Mouse (Mus musculus) right cerebral cortex, postnatal 25 days (tissue): ENCODE results near the gene Cfap300.

ENCODE experiments used
- DNase-seq: peaks from one replicate; pipeline ENCODE4 v3.0.0; 2022

The Cfap300 gene

DNA sequence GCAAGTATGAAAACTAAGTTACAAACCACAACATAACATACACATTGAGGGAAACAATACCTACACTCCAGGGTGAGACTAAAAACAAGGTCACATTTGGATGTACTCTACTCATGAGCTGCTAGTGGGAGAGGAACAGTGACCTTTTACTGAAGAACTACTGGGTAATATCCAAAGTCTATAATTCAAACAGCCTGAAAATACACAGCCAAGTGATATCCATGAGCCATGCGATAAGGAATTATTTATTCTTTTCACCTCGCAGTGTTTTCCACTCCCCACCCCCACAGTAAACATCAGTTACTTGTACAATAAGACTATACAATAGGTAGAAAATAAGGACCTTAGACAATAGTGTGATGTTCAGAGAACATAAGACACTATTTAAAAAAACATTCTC, 62.5 kb downstream of the Cfap300 start:
- no peak for DNase-seq

DNA sequence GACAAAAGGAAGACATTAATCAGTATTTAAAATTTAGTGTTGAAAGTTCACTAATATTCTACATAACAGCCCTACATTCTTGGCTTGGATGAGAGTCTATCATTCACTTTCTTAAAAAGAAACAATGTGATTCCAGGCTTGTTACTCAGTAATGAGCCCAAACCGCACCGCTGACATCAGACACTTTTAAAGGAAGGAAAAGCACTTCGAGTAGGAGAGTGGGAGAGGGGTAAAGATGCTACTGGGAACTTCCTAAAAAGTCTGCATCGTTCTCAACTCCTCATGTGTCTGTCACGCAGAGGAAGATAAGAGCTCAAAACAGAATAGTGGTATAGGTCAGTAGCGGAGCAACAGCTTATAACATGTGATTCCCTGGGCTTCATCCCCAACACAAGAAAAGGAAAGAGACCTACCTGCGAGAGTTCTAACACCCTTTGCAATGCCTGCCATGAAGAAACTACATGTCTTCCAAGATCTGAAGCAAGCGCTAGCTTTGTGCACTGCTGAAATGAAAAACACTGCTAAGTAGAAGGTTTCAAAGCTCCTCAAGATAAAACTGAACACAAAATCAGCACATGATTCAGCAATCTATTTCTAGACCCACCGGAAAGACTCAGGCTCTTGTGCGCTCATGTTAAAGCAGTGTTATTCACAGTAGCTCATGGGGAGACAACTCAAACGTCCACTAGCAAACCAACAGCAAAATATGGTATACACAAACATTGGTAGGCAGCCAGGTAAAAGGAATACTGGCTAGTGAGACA, 63.3 kb downstream of the Cfap300 start:
- DNase-seq = no peak

DNA sequence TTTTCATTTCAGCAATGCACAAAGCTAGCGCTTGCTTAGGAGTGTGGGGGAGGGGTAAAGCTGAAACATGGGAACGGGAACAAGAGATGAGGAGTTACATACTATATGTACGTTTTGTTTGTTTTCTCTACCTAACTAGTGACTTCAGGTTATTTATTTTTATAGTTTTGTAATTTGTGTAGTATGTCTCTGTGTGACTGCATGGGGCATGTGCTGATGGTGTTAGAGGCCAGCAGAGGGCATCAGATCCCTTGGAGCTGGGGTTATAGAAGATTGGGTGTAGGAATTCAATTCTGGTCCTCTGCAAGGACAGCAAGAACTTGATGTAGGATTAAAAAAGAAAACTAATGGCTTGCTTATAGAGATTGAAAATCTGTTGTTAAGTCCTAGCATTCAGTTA, 64.1 kb downstream of the Cfap300 start:
- DNase-seq = no peak

DNA sequence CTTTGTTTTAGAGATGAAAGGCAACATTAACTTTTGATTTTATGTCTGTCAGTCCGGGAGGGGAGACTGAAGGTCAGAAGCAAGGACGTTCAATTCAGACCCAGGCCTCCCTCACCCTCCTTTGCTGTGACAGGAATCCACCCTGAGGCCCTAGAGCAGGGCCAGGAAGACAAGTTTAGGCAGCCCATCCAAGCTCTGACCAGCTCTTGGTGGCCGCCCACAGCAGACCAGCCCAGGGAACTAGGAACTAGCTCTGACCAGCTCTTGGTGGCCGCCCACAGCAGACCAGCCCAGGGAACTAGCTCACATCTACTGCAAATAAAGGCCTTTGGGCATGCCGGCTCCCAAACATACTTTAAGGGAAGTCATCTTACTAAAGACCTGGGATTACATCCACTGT, 65.0 kb downstream of the Cfap300 start:
- DNase-seq = no peak

DNA sequence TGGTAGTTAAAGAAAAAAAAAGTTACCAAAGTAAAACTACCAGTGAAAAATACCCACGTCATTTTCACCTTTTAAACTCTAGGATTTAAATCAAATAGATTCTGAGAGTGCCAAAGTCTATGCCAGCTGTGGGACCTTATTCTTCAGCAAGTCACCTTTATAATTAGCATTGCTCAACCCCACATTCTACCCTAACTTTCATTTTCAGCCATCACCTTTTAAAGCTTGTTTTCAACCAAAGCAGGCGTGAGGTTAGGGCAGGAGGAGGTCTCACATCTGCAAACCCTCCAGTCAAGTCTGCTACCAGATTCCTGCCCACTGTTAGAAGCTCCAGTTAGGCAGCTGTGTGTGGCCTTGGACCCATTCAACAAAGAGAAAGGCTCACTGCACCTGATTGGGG, 70.6 kb downstream of the Cfap300 start:
- no peak for DNase-seq
